Mouse (Mus musculus) right cerebral cortex, postnatal 14 days (tissue): Measurements from ENCODE around the gene Padi2.

Source experiments
- DNase-seq: peaks from one replicate; pipeline ENCODE4 v3.0.0; 2022

The Padi2 gene

DNA sequence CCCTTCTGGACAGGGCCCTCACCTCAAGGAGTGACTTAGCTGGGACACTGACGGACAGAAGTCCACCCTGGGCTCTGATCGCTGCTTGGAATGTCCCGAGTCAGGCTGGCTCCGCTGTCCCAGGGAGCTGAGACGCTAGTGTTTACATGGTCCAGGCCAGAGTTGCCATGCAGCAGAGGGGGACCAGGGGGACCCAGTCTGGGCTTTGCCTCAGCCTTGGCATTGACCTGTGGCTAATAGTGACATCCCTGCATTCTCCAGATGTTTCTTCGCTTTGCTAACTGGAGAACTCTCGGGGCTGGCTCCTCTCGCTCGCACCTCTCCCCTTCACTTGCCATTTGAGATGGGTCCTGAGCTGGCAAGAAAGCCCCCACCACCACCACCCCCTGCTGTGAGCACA lies 22.2 kb downstream of the Padi2 start:
- DNase-seq = no peak

DNA sequence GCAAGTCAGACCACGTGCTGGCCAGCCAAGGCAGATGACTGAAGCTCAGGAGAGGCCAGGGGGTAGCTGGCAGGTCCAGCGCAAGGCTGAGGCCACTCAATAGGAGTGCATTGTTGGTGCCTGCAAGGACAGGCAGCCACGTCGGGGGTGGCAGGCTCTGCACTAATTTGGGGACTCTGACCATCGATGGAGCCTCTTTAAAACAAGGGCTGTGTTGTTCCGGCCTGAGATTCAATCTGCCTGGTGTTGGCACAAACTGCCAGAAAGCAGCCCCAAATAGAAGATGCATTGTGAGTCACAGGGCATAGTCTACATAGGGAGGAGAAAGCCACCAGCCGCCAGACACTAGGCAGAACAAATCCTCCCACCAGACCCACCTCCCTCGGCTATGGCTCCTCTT lies 23.6 kb downstream of the Padi2 start:
- DNase-seq = no peak

DNA sequence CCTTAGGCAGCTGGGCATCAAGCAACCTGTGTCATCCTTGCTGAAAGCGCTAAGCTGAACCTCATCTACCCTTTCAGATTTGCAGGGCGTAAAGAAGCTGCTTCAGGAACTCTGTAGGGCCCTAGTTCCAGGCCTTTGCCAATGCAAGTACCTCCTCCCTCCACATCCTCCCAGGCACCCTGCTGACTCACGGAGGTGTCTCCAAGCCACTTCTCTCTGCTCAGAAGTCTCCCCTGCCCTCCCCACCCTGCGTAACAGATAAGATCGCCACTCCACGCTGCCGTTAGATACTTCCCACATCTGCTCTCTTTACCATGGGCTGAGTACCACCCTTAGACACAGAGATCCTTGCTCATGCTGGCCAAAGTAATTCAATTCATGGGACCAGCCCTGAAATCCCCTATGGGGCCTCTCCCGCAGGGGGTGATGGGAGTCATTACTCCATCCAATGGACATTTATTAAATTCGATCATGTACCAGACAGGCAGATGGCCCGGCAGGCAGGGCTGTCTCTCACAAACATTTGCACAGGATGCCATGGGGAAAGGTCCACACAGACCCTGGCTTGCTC lies 24.8 kb downstream of the Padi2 start:
- no peak for DNase-seq

DNA sequence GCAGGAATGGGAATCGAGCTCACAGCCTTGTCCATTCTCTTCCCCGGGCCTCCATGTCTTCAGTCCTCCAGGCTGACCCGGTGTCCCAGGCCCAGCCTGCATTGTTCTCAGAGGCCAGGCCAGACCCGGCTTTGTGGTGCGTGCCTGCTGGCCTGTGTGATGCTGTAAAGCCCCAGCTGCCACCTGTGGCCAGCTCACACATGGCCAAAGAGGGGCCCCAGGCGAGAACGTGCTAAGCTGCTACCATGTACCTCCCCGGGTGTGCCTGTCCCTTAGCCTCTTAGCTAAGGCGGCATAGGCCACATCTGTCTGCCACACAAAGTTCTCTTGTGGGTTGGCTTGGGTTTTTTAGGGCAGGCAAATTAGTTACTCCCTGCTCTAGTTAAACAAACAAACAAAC lies 29.5 kb downstream of the Padi2 start:
- peak; percentile 2 for DNase-seq

DNA sequence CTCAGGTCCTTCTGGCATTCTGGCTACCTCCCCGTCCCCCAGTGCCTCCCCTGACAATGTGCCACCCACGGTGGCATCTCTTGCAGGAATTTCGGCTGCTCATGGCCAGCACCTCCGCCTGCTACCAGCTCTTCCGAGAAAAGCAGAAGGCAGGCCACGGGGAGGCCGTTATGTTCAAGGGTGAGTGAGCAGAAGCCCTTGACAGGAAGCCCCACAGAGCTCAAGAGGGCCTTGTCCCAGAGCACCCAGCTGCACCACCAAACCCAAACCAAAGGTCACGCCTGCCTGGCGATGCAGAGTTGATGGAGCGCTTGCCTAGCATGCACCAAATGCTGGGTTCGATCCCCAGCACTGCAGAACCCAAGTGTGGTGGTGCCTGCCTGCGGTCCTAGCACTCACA lies 38.2 kb downstream of the Padi2 start:
- no peak for DNase-seq

DNA sequence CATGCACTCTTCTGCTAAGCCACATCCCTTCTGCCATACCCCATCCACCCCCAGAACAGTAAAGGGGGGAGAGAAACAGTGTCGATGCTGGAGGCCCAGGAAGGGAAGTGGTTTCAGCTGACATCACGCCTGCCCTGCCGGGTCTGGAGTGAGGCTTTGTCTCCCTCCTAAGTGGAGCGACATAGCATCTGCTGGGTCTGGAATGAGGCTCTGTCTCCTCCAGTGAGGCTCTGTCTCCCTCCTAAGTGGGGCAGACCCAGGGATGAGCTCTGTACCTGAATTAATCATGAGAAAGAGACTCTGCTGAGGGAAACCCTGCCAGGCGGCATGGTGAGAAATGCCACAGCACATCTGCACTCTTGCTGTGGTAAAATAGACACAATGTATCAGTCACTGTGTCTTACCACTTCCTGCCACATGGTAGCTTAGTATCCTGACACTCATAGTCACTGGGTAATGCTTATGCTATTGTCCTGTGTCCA lies 38.9 kb downstream of the Padi2 start:
- no peak for DNase-seq

DNA sequence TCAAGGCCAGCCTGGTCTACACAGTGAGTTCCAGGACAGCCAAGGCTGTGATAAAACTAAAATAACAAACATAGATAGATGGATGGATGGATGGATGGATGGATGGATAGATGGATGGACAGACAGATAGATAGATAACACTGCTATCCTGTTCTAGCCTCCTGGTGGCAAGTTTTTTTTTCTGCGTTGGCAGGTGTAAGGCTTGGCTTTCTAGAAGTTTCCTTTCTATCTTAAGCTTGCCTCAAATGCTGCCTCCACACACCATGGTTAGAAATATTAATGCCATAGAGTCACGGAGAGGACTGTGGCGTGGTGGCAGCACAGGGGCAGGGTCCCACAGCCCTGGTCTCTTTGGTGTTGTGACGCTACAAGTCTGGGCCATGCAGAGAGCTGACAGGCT lies 39.4 kb downstream of the Padi2 start:
- no peak for DNase-seq

DNA sequence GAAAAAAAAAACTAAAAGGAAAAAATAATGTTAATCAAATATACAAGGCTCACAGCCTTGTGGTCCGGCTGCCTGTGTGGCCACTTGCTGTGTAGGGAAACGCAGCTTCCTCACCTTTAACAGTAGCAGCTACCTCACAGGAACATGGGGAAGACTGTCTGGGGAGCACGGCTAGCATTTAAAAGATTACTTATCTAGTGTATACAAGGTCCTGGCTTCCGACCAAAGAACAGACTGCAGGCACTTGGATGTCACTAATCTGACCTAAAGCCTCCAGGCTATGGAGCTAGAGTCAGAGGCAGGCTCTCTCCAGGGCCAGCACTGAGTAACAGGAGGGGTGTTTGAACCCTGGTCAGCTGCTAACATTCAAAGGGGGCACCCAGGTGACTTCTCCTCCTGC lies 39.9 kb downstream of the Padi2 start:
- no peak for DNase-seq

DNA sequence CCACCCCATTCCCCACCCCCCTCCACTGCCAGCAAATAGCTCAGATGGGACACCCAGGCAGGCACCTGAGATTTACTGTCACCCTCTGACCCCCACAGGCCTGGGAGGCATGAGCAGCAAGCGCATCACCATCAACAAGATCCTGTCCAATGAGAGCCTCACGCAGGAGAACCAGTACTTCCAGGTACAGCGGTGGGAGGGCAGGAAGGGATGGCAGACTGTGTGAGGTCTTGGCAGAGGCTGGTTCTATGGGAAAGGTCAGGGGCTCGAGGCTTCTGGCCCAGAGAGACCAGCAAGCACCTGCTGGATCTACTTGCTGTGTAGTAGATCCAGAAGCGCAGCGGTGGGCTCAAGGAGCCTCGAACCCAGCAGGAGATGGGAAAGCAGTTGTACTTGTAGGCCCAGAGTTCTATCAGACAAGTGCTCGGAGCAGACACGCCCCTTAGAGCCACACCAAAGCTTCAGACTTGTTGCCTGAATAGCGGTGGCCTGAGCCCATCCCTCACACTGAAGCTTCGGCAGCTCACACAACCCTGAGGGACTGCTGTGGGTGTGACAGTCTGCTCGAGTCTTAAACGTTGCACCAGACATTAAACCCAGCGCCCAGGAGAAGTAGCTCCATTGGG lies 40.5 kb downstream of the Padi2 start:
- no peak for DNase-seq

DNA sequence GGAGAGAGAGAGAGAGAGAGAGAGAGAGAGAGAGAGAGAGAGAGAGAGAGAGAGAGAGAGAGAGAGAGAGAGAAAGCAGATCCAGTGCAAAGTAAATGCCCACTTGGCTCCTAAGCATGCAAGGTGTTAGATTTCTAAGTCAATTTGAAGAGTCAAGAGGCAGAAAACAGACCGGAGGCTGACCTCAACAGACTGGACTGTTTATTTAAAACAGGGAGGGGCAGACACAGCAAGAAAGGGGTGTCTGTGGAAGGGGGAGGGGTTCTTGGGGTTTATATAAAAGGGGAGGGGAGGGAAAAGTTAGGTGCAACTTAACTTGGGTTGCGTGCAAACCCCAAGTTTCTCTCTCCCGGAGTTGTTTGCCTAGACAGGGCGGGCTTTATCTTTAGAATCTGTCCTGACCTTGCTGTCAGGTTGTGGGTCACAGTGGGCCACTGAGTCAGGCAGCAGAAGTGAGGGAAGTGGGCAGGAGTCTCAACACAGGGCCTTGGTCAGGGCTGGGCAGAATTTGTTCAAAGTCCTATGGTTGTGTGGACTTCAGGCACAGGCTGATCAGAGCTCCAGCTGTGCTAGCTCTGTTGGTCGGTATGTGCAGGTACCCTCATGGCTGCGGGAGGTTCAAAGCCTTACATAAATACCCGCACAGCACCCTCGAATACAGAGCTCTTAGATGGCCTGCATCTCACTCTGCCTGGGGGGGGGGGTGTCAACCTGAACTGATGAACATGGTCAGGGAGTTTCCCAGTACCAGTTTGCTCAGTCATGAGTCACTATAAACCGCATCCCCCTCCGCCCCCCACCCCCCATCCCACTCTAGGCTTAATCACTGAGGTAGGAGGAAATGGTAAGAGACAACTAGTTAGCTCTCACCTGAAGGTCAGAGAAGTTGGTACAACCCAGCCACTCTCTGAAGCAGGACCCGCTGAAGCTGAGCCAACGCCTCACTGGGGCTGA lies 41.6 kb downstream of the Padi2 start:
- DNase-seq = no peak

DNA sequence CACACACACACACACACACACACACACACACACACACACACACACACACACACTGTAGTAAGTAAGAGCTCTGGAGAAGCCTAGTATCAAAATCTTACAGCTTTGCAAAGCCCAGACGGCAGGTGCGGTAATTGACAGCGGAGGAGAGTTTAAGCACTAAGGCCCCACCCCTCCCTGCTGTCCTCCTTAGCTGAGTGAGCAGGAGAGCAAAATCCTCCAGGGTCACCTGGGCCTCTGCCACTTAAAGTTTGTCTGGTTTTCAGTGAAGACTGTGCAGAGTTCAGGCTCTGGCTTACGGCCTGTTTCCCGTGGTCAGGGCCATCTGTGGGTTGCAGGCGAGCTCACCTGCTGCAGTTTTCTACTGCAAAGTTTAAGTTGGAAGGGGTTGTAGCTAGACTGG lies 42.3 kb downstream of the Padi2 start:
- DNase-seq = no peak

DNA sequence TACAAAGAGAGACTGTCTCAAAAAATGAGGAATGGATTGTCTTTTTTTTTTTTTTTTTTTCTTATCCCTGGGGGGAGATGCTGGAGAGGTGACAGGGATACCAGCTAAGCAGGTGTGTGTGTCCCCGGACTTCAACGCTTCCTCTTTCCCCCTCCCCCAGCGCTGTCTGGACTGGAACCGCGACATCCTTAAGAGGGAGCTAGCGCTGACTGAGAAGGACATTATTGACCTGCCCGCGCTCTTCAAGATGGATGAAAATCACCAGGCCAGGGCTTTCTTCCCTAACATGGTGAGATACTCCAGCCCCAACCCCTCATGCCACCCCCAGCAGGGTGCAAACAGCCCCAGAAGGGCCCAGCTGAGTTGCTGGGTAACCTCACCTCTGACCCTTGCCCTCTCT lies 42.9 kb downstream of the Padi2 start:
- no peak for DNase-seq

DNA sequence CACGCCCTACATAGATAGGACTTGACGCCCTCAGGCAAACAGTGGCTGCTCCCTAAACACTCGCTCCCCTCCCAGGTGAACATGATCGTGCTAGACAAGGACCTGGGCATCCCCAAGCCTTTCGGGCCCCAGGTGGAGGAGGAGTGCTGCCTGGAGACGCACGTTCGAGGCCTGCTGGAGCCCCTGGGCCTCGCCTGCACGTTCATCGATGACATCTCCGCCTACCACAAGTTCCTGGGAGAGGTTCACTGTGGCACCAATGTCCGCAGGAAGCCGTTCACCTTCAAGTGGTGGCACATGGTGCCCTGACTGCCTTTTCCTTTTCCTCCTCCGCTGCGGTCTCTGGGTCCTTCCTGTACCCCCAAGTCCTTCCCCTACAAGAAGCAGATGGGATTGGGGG lies 43.5 kb downstream of the Padi2 start:
- no peak for DNase-seq

DNA sequence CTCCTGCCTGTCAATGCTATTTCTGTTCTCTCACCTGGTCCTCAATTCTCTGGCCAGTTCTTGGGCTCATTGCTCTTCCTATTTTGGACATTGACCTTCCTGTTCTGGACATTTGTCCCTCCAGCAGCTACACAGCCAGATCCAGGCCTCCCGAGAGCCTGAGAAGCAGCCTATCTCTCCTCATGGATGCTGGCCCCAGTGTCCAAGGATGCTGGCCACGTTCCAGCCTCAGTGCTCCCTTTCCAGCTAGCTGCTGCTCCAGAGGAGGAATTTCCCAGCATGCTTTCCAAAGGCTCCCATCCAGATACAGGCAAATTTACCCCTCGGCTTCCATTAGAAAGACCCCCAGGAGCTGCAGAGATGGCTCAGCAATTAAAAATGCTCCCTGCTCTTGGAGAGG lies 44.4 kb downstream of the Padi2 start:
- no peak for DNase-seq

DNA sequence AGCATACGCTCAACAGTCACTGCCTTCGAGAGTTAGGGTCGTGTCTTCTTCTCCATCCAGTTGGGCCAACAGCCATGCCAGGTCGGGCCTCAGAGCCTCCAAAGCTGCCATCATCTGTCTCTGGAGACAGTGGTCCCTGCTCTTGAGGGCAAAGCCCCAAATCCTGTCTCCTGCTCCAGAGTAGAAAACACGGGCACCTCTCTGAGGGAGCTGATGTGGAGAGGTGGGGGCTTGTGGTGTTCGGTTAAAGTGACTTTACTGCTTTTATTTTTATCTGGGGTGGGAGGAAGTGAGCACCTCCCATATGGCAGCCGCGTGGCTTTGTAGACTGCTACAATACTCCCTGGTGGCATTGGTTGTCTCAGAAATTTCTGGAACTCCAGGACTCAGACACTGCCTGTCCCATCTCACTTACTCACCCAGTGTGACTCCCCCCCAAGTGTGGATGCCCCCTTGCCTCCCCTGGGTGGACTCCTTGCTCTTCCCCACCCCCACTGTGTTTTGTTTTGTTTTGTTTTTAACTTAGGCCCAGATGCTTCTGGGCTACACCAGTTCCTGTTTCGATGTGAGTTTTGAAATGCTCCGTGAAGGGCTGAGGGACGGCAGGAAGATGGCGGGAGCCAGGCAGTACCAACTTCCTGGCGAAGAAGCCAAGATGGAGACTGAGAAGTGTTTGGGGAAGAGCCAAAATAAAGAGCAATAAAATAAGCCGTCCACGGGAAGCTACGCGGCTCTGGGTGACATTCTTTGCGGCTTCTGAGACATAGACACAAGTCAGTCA lies 45.9 kb downstream of the Padi2 start:
- DNase-seq = no peak

DNA sequence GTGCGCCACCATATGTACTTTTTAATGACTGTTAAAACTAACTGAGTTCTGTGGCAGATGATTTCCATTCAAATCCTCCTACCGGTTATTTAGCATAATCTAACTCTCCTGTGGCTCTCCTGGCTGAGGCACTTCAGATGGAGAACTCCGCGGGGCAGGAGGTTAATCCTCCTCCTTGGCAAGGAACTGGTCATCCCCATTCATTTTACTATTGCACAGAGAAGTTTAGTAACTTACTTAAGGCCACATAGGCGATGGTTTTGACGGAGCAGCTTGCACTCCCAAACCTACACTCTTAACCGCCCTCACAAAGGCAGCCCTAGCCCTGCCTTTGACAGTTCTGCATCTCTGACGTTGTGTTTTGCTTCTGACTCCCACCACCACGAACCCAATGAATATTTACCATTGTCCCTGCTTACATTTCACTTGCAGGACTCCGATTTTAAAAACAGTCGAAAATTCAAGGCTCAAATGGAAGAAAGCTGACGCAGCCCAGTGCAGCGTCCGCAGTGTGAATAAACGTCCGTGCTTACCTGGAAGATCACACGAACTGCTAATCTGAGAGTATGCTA lies 51.1 kb downstream of the Padi2 start:
- no peak for DNase-seq

DNA sequence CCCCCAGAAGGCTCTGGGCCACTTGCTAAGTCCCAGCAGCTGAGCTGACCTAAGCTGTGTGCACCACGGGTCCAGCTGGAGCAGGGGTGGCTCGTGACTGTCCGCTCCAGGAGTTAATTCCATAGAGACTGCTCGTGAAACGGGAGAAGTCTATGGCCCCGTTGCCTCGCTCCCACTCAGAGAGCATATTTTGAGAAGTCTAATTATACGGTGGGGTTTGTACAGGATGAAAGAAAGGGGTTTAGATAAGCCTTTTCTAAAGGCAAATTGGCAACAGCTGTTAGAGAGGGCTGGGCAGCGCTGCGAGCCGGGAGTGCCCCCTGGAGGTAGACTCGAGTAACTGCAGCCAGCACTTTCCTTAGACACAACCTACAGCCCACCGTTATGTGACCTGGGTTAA lies 51.6 kb downstream of the Padi2 start:
- peak; percentile 69 for DNase-seq

DNA sequence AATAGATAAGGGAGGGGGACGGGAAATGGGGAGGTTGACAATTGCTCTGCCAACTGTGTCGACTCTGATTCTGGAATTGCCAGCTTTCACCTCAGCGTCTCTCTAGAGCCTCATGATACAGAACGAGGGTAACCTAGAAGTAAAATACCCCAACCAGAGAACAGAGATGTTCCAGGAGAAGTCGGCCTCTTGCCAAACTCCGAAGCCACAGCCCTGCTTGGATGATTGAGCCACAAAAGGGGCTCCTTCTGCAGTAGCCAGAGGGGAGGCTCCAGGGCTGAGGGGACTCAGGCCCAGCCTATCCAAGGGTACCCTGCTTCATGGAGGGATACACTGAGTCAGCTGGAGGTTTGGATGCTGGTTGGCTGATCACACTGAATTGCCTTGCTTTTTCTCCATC lies 52.2 kb downstream of the Padi2 start:
- no peak for DNase-seq

DNA sequence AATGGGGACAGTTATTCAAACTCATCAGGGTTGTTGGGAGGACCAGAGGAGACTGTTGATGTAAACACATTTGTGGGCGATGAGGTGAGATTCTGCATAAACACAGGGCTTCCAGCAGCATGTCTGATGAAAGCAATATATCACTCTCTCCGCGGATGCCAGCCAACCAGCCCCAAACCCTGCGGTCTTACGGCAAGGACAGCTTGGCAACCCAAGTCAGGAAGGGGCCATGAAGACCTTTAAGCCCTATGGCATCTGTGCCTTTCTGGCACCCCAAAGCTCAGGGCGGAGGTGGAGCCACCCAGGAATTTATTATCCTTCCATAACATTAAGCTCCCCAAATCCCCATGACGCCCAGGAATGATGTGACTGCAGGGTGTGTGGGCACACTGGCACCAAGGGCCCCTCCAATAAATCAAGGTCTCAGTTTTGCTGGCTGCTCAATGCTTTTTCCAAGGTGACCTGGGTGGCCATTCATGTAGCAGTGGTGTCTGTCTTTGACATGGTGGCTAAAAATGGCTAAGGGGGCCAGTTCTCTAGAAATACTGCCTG lies 53.1 kb downstream of the Padi2 start:
- no peak for DNase-seq

DNA sequence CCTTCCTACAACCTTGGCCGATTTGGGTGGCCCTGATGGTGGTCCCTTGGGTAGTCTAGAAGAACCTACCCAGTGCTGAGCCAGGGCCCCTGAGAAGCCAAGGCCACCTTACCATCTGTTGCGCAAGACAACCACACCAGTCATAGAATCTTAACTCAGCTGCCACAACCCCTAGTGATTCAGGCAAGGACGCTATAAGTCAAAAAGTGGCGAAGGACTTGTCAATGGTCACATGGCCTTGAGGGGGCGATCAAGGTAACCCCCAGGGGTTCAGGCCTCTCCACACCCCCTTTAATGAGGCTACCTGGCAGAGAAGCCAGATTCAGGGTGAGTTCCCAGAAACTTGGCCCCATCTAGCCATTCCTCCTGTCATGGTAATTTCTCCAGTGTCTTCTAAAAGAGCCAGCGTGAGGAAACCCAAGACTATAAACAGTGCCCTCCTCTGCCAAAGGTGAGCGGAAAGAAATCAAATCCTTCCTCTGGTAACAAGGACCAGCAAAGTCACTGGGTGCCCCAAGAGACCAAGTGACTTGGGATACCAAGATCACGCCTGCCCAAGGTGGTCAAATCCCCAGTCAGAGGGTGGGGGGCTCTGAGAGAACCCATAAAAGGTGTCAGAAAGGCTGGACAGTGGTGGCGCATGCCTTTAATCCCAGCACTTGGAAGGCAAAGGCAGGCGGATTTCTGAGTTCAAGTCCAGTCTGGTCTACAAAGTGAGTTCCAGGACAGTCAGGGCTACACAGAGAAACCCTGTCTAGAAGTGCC lies 53.8 kb downstream of the Padi2 start:
- no peak for DNase-seq

DNA sequence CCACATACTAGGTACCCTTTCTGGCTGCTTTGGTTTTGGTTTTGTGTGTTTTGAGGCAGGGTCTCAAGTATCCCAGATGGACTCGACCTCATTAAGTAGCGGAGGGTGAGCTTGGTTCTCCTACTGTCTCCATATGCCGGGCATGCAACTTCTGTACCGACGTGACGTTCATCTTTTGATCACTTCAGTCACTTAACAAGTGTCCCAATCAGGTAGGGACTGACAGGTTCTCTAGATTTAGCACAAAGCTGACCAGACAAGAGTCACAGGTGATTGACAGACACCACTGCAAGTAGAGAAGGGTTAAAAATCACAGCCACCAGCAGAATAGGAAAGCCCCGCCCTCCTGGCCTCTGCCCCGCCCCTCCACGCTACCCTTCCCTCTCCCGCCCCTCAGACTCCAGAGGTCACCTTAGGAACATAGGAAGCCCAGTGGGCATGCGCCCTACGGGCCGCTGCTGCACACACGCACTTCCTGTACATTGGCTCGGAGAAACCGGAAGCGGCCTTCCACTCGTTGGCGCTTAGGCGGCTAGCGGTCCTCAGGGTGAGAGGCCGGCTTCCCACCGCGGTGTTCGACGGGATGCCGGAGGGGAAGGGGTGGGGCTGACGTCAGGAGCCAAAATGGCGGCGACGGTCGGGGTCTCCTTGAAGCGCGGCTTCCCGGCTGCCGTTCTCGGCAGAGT lies 54.8 kb downstream of the Padi2 start, which contains the start of gene Sdhb:
Gene Sdhb (plus strand): TSS at position 423 of the 686 bp plus-strand sequence.
- peak; percentile 96 for DNase-seq
